8 mouse cellular contexts compared by ENCODE assay signal in the genomic region with DNA sequence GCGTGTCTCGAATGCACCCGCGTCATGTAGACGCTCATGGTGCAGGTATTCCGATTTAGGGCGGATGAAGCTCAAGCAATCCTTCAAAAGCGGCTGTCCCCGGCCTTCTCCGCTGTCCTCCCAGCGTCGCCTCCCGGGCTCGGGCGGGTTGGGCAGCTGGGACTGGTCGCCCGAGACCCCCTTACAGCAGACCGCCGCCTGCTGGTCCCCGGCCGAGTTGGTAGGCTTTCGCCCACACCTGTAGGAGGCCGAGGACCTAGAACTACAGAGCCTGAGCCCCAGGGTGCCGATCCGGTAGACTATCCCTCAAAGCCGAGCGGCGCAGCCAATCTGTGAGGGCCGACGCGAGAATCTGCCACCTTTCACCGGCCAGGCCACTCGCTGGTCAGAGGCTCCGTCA. TPM values are rescaled to one million over a fixed set of nuclear protein-coding genes. Genes with fewer than 3 reads are reported as not detected.
DNase-seq lines count a peak whose midpoint lies in the region; ATAC-seq and TF ChIP-seq lines count a peak whose summit lies in the region.

A gene (minus strand): TSS at position 335 of the 400 bp plus-strand sequence.

- H3K4me3 ChIP-seq in CH12.LX (replicated peaks in 1 of 3; ENCODE audit: low read depth in 2 of 3, low read length in 2 of 3, poor library complexity in 1 of 3) = peak within 1 kb of the TSS; percentile 74 to 94 (median 88)
- H3K4me3 ChIP-seq in embryonic facial prominence, embryonic 14.5 days (ENCODE audit: low read depth, low read length) = peak within 1 kb of the TSS; percentile 57
- H3K4me3 ChIP-seq in heart, embryonic 15.5 days = peak within 1 kb of the TSS; percentile 72

- no peak for TF ChIP-seq RAD21 in CH12.LX (IDR thresholded peaks at IDR 0.05; ENCODE audit: low read depth, low read length)

- under 1% methylated on average over 22 of the region's 34 CpGs for WGBS in embryonic facial prominence, embryonic 14.5 days
- WGBS in heart, embryonic 15.5 days = 2% methylated on average over 34 of the region's 34 CpGs

- peaks cover 22 to 31% of the 10 kb centered on the region in 2 experiments for H3K36me3 ChIP-seq in CH12.LX (replicated peaks in 1 of 2; ENCODE audit: control insufficient read depth in 1 of 2, insufficient read depth in 1 of 2, low read length in 1 of 2)
- peaks cover 16% of the 10 kb centered on the region for H3K36me3 ChIP-seq in embryonic facial prominence, embryonic 14.5 days (ENCODE audit: control insufficient read depth, insufficient read depth, low read length)
- peaks cover 13% of the 10 kb centered on the region; the same call in 1 of the 2 replicates for H3K36me3 ChIP-seq in heart, embryonic 15.5 days

- H3K9me3 ChIP-seq in CH12.LX (replicated peaks; ENCODE audit: low read length) = peaks cover 2% of the 10 kb centered on the region
- no peaks in the 10 kb centered on the region for H3K9me3 ChIP-seq in embryonic facial prominence, embryonic 14.5 days (ENCODE audit: control insufficient read depth, low read length)
- no peaks in the 10 kb centered on the region for H3K9me3 ChIP-seq in heart, embryonic 15.5 days (replicated peaks)

- DNase-seq in cerebellum, adult 9-10 months = peak; percentile 78
- DNase-seq in cerebellum, adult 11-12 months = no peak
- no peak for DNase-seq in CH12.LX (ENCODE audit: extremely low read depth)
- DNase-seq in embryonic facial prominence, embryonic 14.5 days (ENCODE audit: low spot score) = no peak
- DNase-seq in layer of hippocampus, postnatal 25 days (ENCODE audit: extremely low spot score in 1 of 2, low spot score in 1 of 2) = no peak
- peak; percentile 64 for DNase-seq in thymus, postnatal 14 days

- H3K27ac ChIP-seq in CH12.LX (ENCODE audit: insufficient read depth, low read depth) = peak within 1 kb of the TSS; percentile 81
- H3K27ac ChIP-seq in embryonic facial prominence, embryonic 14.5 days (replicated peaks; ENCODE audit: low read depth, low read length) = no peak within 1 kb of the TSS
- H3K27ac ChIP-seq in heart, embryonic 15.5 days = peak within 1 kb of the TSS; percentile 38

- H3K4me2 ChIP-seq in CH12.LX (ENCODE audit: insufficient read depth, low read depth, poor library complexity, severe bottlenecking) = peak within 1 kb of the TSS; percentile 48
- peak within 1 kb of the TSS; percentile 95 for H3K4me2 ChIP-seq in embryonic facial prominence, embryonic 14.5 days (ENCODE audit: low read depth, low read length)
- H3K4me2 ChIP-seq in heart, embryonic 15.5 days = peak within 1 kb of the TSS; percentile 98

- no peak for TF ChIP-seq EP300 in CH12.LX (IDR thresholded peaks at IDR 0.05; ENCODE audit: low read length)

- peak; percentile 41 for ATAC-seq in embryonic facial prominence, embryonic 14.5 days (ENCODE audit: low read depth)
- peak; percentile 48 for ATAC-seq in heart, embryonic 15.5 days (replicated peaks; ENCODE audit: insufficient number of reproducible peaks, insufficient read depth, low FRiP score, low read depth)
- ATAC-seq in megakaryocyte progenitor cell, adult 5-6 weeks (replicated peaks; ENCODE audit: poor library complexity) = no peak

- H3K27me3 ChIP-seq in CH12.LX (replicated peaks) = no peaks in the 10 kb centered on the region
- peaks cover 53% of the 10 kb centered on the region for H3K27me3 ChIP-seq in embryonic facial prominence, embryonic 14.5 days (replicated peaks; ENCODE audit: control insufficient read depth, insufficient read depth, low read length)
- peaks cover 31% of the 10 kb centered on the region for H3K27me3 ChIP-seq in heart, embryonic 15.5 days

- in situ Hi-C loops in CH12.LX (cut with MboI; ENCODE audit: low pct_ligation_motif_present, low pct_unique_long_range_greater_than_20kb, low sequenced_read_pairs) = no loop called here

- peaks cover 35% of the 10 kb centered on the region for H3K79me2 ChIP-seq in CH12.LX (replicated peaks; ENCODE audit: control insufficient read depth, extremely low read depth, insufficient read depth, poor library complexity, severe bottlenecking)

- H3K9ac ChIP-seq in CH12.LX (ENCODE audit: insufficient read depth, low read depth) = peak within 1 kb of the TSS; percentile 88
- peak within 1 kb of the TSS; percentile 52 for H3K9ac ChIP-seq in embryonic facial prominence, embryonic 14.5 days (ENCODE audit: low read depth, low read length)
- H3K9ac ChIP-seq in heart, embryonic 15.5 days = peak within 1 kb of the TSS; percentile 67

- dilution Hi-C loops in CH12.LX (cut with MboI; ENCODE audit: extremely low pct_ligation_motif_present, extremely low pct_unique_long_range_greater_than_20kb, low sequenced_read_pairs) = no loop called here

- no peak for TF ChIP-seq POLR2A in CH12.LX (IDR thresholded peaks at IDR 0.05; ENCODE audit: low read depth, low read length)

- TF ChIP-seq CTCF in CH12.LX (conservative IDR thresholded peaks at IDR 0.05 in 1 of 2, IDR thresholded peaks at IDR 0.05 in 1 of 2; ENCODE audit: low read depth in 2 of 2, low read length in 2 of 2) = no peak

- peaks cover 27 to 60% of the 10 kb centered on the region in 2 experiments for H3K4me1 ChIP-seq in CH12.LX (ENCODE audit: control insufficient read depth in 1 of 2, insufficient read depth in 2 of 2)
- peaks cover 7% of the 10 kb centered on the region; the same call in 1 of the 2 replicates for H3K4me1 ChIP-seq in embryonic facial prominence, embryonic 14.5 days (ENCODE audit: control insufficient read depth, insufficient read depth, low read length)
- peaks cover 24% of the 10 kb centered on the region for H3K4me1 ChIP-seq in heart, embryonic 15.5 days (replicated peaks)

TF ChIP-seq in CH12.LX, 34 proteins besides CTCF, POLR2A, EP300 and RAD21:
- TF ChIP-seq CHD1 (IDR thresholded peaks at IDR 0.05; ENCODE audit: low read depth, low read length) (no peak), USF2 (conservative IDR thresholded peaks at IDR 0.05; ENCODE audit: low read depth, low read length) (no peak), SMC3 (IDR thresholded peaks at IDR 0.05; ENCODE audit: low read depth, low read length) (no peak), ZNF384 (IDR thresholded peaks at IDR 0.05; ENCODE audit: low read depth, low read length) (no peak), MAX (IDR thresholded peaks at IDR 0.05; ENCODE audit: low read length) (no peak), KAT2A (IDR thresholded peaks at IDR 0.05; ENCODE audit: insufficient replicate concordance, low read length) (no peak), HCFC1 (IDR thresholded peaks at IDR 0.05; ENCODE audit: low read depth, low read length) (no peak), CHD2 (IDR thresholded peaks at IDR 0.05; ENCODE audit: low read length) (no peak), ZKSCAN1 (IDR thresholded peaks at IDR 0.05; ENCODE audit: borderline replicate concordance, low read depth, low read length) (no peak), E2F4 (IDR thresholded peaks at IDR 0.05; ENCODE audit: insufficient replicate concordance, low read depth, low read length) (no peak), UBTF (IDR thresholded peaks at IDR 0.05; ENCODE audit: low read depth, low read length) (no peak), SIN3A (IDR thresholded peaks at IDR 0.05; ENCODE audit: low read length) (no peak), MYC (IDR thresholded peaks at IDR 0.05; ENCODE audit: low read depth, low read length) (no peak), MAZ (IDR thresholded peaks at IDR 0.05; ENCODE audit: low read depth, low read length) (no peak), PAX5 (IDR thresholded peaks at IDR 0.05; ENCODE audit: low read length) (no peak)

RNA-seq across cellular contexts. Expression of the gene that starts here (rescaled TPM):
- total RNA-seq in CH12.LX (2012; rRNA removed) = 180 and 259 TPM in 2 replicates
- 168 and 192 TPM in 2 replicates for total RNA-seq in CH12.LX (2014; rRNA removed)
- 259 and 294 TPM in 2 replicates for polyA plus RNA-seq in CH12.LX (2012; ENCODE audit: insufficient read length, low read depth)
- 59.6 and 76.1 TPM in 2 replicates for polyA plus RNA-seq in embryonic facial prominence, embryonic 14.5 days (2014; fragmentation: Nextera tagmentation; extraction: Ambion mirVana)
- 41.9 and 56.7 TPM in 2 replicates for polyA plus RNA-seq in heart, embryonic 15.5 days (2015; fragmentation: Nextera tagmentation; extraction: Ambion mirVana)
- total RNA-seq in layer of hippocampus, postnatal 25 days (2021) = 100 to 1,000 TPM; 560 to 573 TPM
- 777 and 847 TPM in 2 replicates for total RNA-seq in megakaryocyte progenitor cell, adult 5-6 weeks (2015)
- 369 and 385 TPM in 2 replicates for total RNA-seq in megakaryocyte progenitor cell, adult 5-6 weeks (2017)

Comparison
In these comparisons a context has a peak if more than half of its experiments do, and no peak if none do; other contexts are left out.
1. DNase-seq: peak in cerebellum, adult 9-10 months (single experiment) and thymus, postnatal 14 days (single experiment); none in cerebellum, adult 11-12 months (single experiment), CH12.LX (single experiment), embryonic facial prominence, embryonic 14.5 days (single experiment) and layer of hippocampus, postnatal 25 days (0 of 2).
2. H3K4me2 ChIP-seq: peak in every context shown above with its lines; median percentile 98 in heart, embryonic 15.5 days; 95 in embryonic facial prominence, embryonic 14.5 days; 48 in CH12.LX.
3. Peak in every context shown above with its lines, with median percentiles within 50 percentile points of each other: H3K4me3 ChIP-seq and H3K9ac ChIP-seq.